Mouse (Mus musculus): ENCODE data around the gene Siglec1. TPM values are rescaled to one million over a fixed set of nuclear protein-coding genes. Genes with fewer than 3 reads are reported as not detected.

Siglec1 gene
- polyA plus RNA-seq, 1 experiment from 2014 or later, result 0.70 TPM

- Histone ChIP-seq H3K4me3 (ENCODE audit: low read depth, low read length) (no peak overlapping the region), H3K27me3 (replicated peaks; ENCODE audit: control insufficient read depth, insufficient read depth, low read length) (no peaks in the 10 kb centered on the region), H3K4me1 (ENCODE audit: control insufficient read depth, insufficient read depth, low read length) (no peaks in the 10 kb centered on the region), H3K9ac (ENCODE audit: low read depth, low read length) (no peak overlapping the region), H3K9me3 (ENCODE audit: control insufficient read depth, low read length) (no peaks in the 10 kb centered on the region), H3K4me2 (ENCODE audit: low read depth, low read length) (no peak overlapping the region), H3K36me3 (ENCODE audit: control insufficient read depth, insufficient read depth, low read length) (peaks cover 65% of the 10 kb centered on the region), H3K27ac (replicated peaks; ENCODE audit: low read depth, low read length) (no peak overlapping the region)
- no peak for ATAC-seq (ENCODE audit: low read depth)
- WGBS, result 88% methylated on average over 2 of the region's 2 CpGs
- DNase-seq (ENCODE audit: low spot score), result no peak
Measured at GRCm38 (mm10) chr2:131025230-131025629, 61.3 kb downstream of the Siglec1 start.

Small RNA genes lying within 50 kb of the gene (microRNA-seq; reads per million reads assigned to microRNA genes)
- not detected for gene Mir6973b (ENCODE audit: borderline number of aligned reads)

Other genes starting within 250 kb of the Siglec1 start
- 33.0 and 33.3 TPM in 2 replicates for gene 4930402H24Rik, start 180.4 kb downstream of the Siglec1 start, polyA plus RNA-seq (2014; fragmentation: Nextera tagmentation; extraction: Ambion mirVana)
- gene Atrn, start 180.3 kb downstream of the Siglec1 start, polyA plus RNA-seq (2014; fragmentation: Nextera tagmentation; extraction: Ambion mirVana), result 9.4 and 11.4 TPM in 2 replicates
- gene Gfra4, start 43.7 kb downstream of the Siglec1 start, polyA plus RNA-seq (2014; fragmentation: Nextera tagmentation; extraction: Ambion mirVana), result 31.5 and 32.0 TPM in 2 replicates
- 18.4 and 22.7 TPM in 2 replicates for gene Adam33, start 23.0 kb downstream of the Siglec1 start, polyA plus RNA-seq (2014; fragmentation: Nextera tagmentation; extraction: Ambion mirVana)
- 9.2 and 10.9 TPM in 2 replicates for gene Hspa12b, start 40.5 kb upstream of the Siglec1 start, polyA plus RNA-seq (2014; fragmentation: Nextera tagmentation; extraction: Ambion mirVana)
- gene Gm11037, start 46.7 kb upstream of the Siglec1 start, polyA plus RNA-seq (2014; fragmentation: Nextera tagmentation; extraction: Ambion mirVana), result not detected in 2 replicates
- 64.6 and 69.4 TPM in 2 replicates for gene 1700037H04Rik, start 73.3 kb upstream of the Siglec1 start, polyA plus RNA-seq (2014; fragmentation: Nextera tagmentation; extraction: Ambion mirVana)
- 10.4 and 10.6 TPM in 2 replicates for gene Cenpb, start 93.3 kb upstream of the Siglec1 start, polyA plus RNA-seq (2014; fragmentation: Nextera tagmentation; extraction: Ambion mirVana)
- 51.2 and 60.8 TPM in 2 replicates for gene Cdc25b, start 100.2 kb upstream of the Siglec1 start, polyA plus RNA-seq (2014; fragmentation: Nextera tagmentation; extraction: Ambion mirVana)
- 5.5 and 9.9 TPM in 2 replicates for gene Spef1, start 100.5 kb upstream of the Siglec1 start, polyA plus RNA-seq (2014; fragmentation: Nextera tagmentation; extraction: Ambion mirVana)
- 23.5 and 25.1 TPM in 2 replicates for gene Ap5s1, start 120.3 kb upstream of the Siglec1 start, polyA plus RNA-seq (2014; fragmentation: Nextera tagmentation; extraction: Ambion mirVana)
- 18.4 and 19.6 TPM in 2 replicates for gene Mavs, start 147.3 kb upstream of the Siglec1 start, polyA plus RNA-seq (2014; fragmentation: Nextera tagmentation; extraction: Ambion mirVana)
- 36.0 and 40.1 TPM in 2 replicates for gene Pank2, start 175.7 kb upstream of the Siglec1 start, polyA plus RNA-seq (2014; fragmentation: Nextera tagmentation; extraction: Ambion mirVana)